Mouse (Mus musculus) retina, embryonic 14.5 days (tissue): ENCODE results near the gene Sod3.

Source experiments
- DNase-seq: peaks from one replicate; pipeline ENCODE4 v3.0.0-alpha.2; 2015; ENCODE audit warnings: low spot score

Sod3 gene

GRCm38 (mm10) chr5:52382837-52383236 is 19.2 kb downstream of the Sod3 start:
- peak; percentile 17 for DNase-seq

DNA sequence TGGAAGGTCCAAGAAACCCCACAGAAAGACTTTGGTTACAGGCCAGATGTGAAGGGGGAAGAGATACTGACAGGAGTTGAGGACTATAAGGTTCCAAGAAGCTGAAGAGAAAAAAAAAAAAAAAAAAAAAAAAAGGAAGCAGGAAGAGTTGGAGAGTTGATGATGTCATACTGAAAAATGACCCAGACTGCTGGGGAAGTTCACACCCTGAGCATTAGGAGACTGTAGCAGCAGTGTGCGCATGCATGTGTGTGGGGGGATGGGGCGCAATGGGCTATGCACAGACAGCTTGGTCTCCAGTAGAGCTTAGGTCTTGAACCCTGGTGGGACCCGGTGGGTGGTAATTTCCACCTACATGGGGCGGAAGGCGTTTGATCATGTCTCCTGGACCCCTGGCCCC is 20.2 kb downstream of the Sod3 start:
- DNase-seq, result no peak

DNA sequence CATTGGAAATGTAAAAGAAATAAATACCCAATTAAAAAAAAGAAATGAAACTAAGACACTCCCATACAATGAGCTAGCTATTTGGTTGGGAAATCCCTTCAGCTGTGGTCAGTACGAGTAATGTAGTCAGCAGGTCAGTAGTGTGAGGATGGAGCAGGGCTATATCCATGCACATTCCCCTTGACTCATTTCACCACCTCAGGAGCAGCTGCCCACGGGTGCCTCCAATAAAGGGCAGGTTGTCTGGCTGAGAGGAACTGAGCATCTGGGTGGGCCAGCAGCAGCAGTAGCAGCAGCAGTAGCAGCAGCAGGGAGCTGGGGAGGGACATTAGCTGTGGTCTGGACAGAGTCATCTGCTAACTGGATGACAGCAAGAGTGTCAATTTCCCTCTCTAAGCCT is 22.4 kb downstream of the Sod3 start:
- no peak for DNase-seq

DNA sequence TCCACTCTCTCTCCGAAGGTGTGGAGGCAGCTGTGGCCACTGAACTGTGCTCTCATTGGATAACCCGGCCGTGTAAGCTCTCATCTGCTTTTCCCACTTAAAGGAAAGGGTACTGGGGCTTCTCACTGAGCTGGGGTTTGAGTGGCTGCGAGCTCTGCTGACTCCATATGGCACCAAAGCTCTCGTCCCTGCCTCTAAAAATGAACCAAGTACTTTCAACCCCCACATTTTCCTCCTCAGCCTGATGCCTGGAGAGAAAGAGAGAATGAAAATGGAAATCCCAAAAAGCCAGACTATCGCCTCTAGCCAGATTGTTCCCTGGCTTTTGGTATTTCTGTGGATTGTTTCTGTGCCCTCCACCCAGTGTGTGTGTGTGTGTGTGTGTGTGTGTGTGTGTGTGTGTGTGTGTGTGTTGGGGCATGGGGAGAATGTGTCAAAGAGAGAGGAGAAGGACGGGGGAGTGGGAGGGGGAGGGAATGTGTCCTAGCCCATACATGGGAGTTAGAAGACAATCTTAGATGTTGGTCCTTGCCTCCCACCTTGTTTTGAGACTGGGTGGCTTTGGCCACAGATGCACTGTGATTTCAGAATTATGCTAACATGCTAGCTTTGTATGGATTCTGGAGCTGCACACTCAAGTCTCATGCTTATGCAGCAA is 24.6 kb downstream of the Sod3 start:
- no peak for DNase-seq

DNA sequence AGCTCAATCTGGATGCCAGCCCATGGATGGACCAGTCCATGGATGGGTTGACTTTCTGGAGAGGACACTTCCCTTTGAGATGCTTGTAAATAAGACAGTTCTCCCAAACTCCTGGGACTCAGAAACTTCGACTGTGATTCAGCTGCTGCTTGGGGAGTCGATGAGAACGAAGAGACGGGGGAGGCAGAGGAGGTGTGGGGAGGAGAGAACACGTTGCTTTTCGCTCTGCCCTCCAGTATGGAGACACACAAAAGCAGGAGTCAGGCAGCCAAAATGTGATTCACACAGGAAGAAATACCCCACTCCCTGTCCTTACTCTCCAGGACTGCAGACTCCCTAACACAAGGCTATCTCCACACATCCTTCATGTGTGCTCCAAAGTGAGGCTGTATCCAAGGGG is 26.8 kb downstream of the Sod3 start:
- DNase-seq, result no peak

DNA sequence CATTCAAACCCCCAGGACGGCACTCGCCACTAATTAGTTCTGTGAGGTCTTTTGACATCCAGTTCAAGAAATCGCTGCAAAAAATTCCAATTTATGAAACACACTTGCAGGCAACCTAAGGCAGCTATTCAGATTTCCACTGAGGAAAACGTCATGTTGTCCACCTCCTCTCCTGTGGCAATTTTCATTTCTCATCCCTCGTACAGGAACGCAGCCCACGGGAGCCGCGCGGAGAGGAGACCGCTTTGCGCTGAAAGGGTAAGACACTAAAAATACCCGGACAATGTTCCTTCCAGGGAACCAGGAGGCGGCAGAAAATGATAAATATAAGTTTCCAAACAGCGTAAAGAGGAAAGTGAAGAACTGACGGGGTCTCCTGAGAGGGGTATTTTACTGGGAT is 27.9 kb downstream of the Sod3 start:
- no peak for DNase-seq

- no peak for DNase-seq
These were observed 30.2 kb downstream of the Sod3 start for GRCm38 (mm10) chr5:52393756-52394155.

GRCm38 (mm10) chr5:52404373-52404772 is 40.8 kb downstream of the Sod3 start:
- no peak for DNase-seq

GRCm38 (mm10) chr5:52408668-52409315 is 45.2 kb downstream of the Sod3 start:
- no peak for DNase-seq

DNA sequence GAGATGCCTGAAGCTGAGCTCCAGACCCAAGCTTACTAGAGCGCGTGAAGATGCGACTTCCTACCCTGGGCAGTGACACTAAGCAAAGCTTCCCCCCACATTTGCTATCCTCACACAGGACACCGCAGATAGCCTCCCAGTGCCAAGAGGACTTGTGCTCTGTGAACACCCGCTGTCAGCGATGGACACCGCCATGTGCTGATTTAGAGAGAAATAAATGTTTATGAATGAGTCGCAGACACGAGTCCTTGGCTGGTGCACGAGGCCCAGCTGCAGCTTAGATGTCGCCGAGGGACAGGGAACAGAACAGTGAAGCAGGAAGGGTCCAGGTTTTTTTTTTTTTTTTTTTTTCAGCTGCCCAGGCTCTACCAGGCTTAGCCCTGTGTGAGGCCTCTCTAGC is 46.6 kb downstream of the Sod3 start:
- no peak for DNase-seq

GRCm38 (mm10) chr5:52411567-52411966 is 48.0 kb downstream of the Sod3 start:
- peak; percentile 65 for DNase-seq

DNA sequence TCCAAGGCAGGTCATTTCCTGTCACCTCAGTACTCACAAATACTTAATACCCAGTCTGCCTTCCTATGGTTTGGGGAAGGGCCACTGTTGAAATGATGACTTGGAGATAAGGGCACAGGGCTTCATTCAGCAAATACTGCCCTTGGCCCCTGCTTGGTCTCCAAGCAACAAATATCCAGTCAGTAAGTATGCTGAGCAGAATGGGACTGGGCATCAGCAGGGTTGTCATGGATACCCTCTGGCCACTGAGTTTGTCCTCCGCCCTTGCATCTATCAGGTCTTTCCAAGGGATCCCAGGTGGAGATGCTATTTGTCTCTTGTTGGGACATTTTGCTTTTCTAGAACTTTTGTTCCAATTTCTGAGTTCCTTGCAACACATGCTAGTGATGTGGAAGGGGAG is 51.6 kb downstream of the Sod3 start:
- DNase-seq, result no peak

GRCm38 (mm10) chr5:52415917-52416316 is 52.3 kb downstream of the Sod3 start:
- no peak for DNase-seq

DNA sequence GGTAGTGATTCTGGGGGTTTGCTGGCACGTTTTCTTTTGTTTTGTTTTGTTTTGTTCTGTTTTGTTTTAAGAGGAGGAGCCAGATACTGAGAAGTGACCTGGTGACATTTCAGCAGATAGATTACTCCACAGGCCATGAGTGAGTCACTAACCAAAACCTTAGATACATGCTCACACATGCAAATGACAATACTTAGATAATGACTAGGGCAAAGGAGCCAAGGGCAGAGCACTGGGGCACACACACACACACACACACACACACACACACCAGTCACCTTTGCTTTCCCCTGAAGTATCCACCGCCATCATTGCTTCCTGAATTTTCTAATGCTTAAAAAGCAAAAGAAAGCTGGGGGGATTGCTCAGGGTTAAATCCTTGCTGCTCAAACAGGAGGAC is 52.9 kb downstream of the Sod3 start:
- DNase-seq, result no peak
